Mouse (Mus musculus) embryonic fibroblast, embryonic 13.5 days (primary cell): Measurements from ENCODE around the gene Aldh3b3.
A peak's percentile ranks its signal among the peaks of the same experiment; 100 is the strongest.

Source experiments
- CTCF ChIP-seq: IDR thresholded peaks from 2 replicates; pipeline ENCODE4 v1.5.1; 2011; ENCODE audit warnings: mild to moderate bottlenecking, control low read depth, low read length, moderate library complexity, borderline replicate concordance; ENCODE audit not compliant: insufficient read depth
- POLR2A ChIP-seq: IDR thresholded peaks from 2 replicates; pipeline ENCODE4 v1.6.1; 2011; ENCODE audit warnings: low read depth, mild to moderate bottlenecking, control low read depth, low read length, moderate library complexity

- 0 out of 2 replicates have a peak, but pooled peaks have one; percentile 24 for TF ChIP-seq POLR2A
- TF ChIP-seq CTCF = no peak
These were observed 40.8 kb downstream of the Aldh3b3 start for GRCm38 (mm10) chr19:3999121-3999730.
